Mouse (Mus musculus) neural tube, embryonic 14.5 days (tissue): ENCODE measurements around the gene Agpat3. TPM values are rescaled to one million over a fixed set of nuclear protein-coding genes. Genes with fewer than 3 reads are reported as not detected.

ENCODE experiments used
- ATAC-seq: fragments of 200-750 bp; cut with Nextera tagmentation; 2 replicates; pipeline ENCODE4 v1.8.0; 2017; ENCODE audit warnings: low read depth, mild to moderate bottlenecking, moderate TSS enrichment, moderate library complexity
- H3K27ac ChIP-seq: fragments of 300-500 bp; sonication (generic); 2 replicates; pipeline ENCODE4 v1.5.1; 2014; ENCODE audit warnings: low read depth, mild to moderate bottlenecking, control low read depth, low read length, moderate library complexity, mixed read lengths
- H3K27me3 ChIP-seq: fragments of 300-500 bp; sonication (generic); 2 replicates; pipeline ENCODE4 v1.6.1; 2014; ENCODE audit warnings: low read length; ENCODE audit not compliant: control insufficient read depth, insufficient read depth
- H3K36me3 ChIP-seq: fragments of 300-500 bp; sonication (generic); 2 replicates; pipeline ENCODE4 v1.6.1; 2014; ENCODE audit warnings: low read length, mixed read lengths; ENCODE audit not compliant: control insufficient read depth, insufficient read depth
- H3K4me1 ChIP-seq: fragments of 300-500 bp; sonication (generic); 2 replicates; pipeline ENCODE4 v1.6.1; 2014; ENCODE audit warnings: low read length; ENCODE audit not compliant: control insufficient read depth, insufficient read depth
- H3K4me2 ChIP-seq: fragments of 300-500 bp; sonication (generic); 2 replicates; pipeline ENCODE4 v1.6.1; 2014; ENCODE audit warnings: mild to moderate bottlenecking, low read depth, low read length, control low read depth
- H3K4me3 ChIP-seq: fragments of 300-500 bp; sonication (generic); 2 replicates; pipeline ENCODE4 v1.5.1; 2014; ENCODE audit warnings: low read depth, low read length, control low read depth, mixed read lengths
- H3K9ac ChIP-seq: fragments of 300-500 bp; sonication (generic); replicated peaks from 2 replicates; pipeline ENCODE4 v1.6.1; 2014; ENCODE audit warnings: low read depth, mild to moderate bottlenecking, control low read depth, low read length, mixed read lengths
- H3K9me3 ChIP-seq: fragments of 300-500 bp; sonication (generic); 2 replicates; pipeline ENCODE4 v1.6.1; 2016; ENCODE audit warnings: low read length; ENCODE audit not compliant: control insufficient read depth
- WGBS: fragments of 180-500 bp; shearing (Covaris S2); extraction: QIAGEN DNeasy Blood & Tissue Kit; methylation state at CpG from one replicate; pipeline ENCODE4 v1.1.7; 2014; 5-methylcytosine and 5-hydroxymethylcytosine counted together
- polyA plus RNA-seq: library from polyadenylated mRNA; unstranded; fragments of >200 nt; fragmentation: Nextera tagmentation; extraction: Ambion mirVana; gene quantifications from 2 replicates; pipeline ENCODE4 v1.2.1, GENCODE M21; 2014

Agpat3 gene
- polyA plus RNA-seq, 1 experiment from 2014 or later: 89.5 TPM

- Histone ChIP-seq H3K27ac (no peak overlapping the region), H3K4me1 (no peaks in the 10 kb centered on the region), H3K4me2 (no peak overlapping the region), H3K27me3 (no peaks in the 10 kb centered on the region), H3K4me3 (no peak overlapping the region), H3K9ac (no peak overlapping the region), H3K36me3 (peaks cover 15% of the 10 kb centered on the region; the same call in 1 of the 2 replicates), H3K9me3 (no peaks in the 10 kb centered on the region)
- WGBS: 39% methylated on average over 9 of the region's 9 CpGs
- ATAC-seq: no peak
Observed at GRCm38 (mm10) chr10:78272932-78273331, 79.4 kb downstream of the Agpat3 start.

- H3K27me3 ChIP-seq: no peaks in the 10 kb centered on the region
- no peak overlapping the region for H3K27ac ChIP-seq
- no peaks in the 10 kb centered on the region for H3K36me3 ChIP-seq
- H3K4me3 ChIP-seq: no peak overlapping the region
- 69% methylated on average over 3 of the region's 3 CpGs for WGBS
- ATAC-seq: no peak
- H3K9ac ChIP-seq: no peak overlapping the region
- no peaks in the 10 kb centered on the region for H3K4me1 ChIP-seq
- no peak overlapping the region for H3K4me2 ChIP-seq
- no peaks in the 10 kb centered on the region for H3K9me3 ChIP-seq
Observed at GRCm38 (mm10) chr10:78265881-78266280, 86.4 kb downstream of the Agpat3 start.

GRCm38 (mm10) chr10:78264735-78265134 lies 87.6 kb downstream of the Agpat3 start:
- no peaks in the 10 kb centered on the region for H3K9me3 ChIP-seq
- no peak overlapping the region for H3K4me2 ChIP-seq
- H3K9ac ChIP-seq: no peak overlapping the region
- H3K27me3 ChIP-seq: no peaks in the 10 kb centered on the region
- no peak overlapping the region for H3K4me3 ChIP-seq
- H3K36me3 ChIP-seq: no peaks in the 10 kb centered on the region
- no peaks in the 10 kb centered on the region for H3K4me1 ChIP-seq
- no peak overlapping the region for H3K27ac ChIP-seq
- WGBS: 84% methylated on average over 3 of the region's 3 CpGs
- ATAC-seq: no peak

- Histone ChIP-seq H3K9ac (no peak overlapping the region), H3K36me3 (no peaks in the 10 kb centered on the region), H3K4me3 (no peak overlapping the region), H3K27me3 (no peaks in the 10 kb centered on the region), H3K4me1 (no peaks in the 10 kb centered on the region), H3K27ac (no peak overlapping the region), H3K9me3 (no peaks in the 10 kb centered on the region), H3K4me2 (no peak overlapping the region)
- 73% methylated on average over 7 of the region's 7 CpGs for WGBS
- ATAC-seq: no peak
Observed at GRCm38 (mm10) chr10:78260916-78261650, 91.2 kb downstream of the Agpat3 start.

GRCm38 (mm10) chr10:78260322-78260721 lies 92.0 kb downstream of the Agpat3 start:
- no peak for ATAC-seq
- Histone ChIP-seq H3K4me3 (no peak overlapping the region), H3K4me1 (no peaks in the 10 kb centered on the region), H3K9ac (no peak overlapping the region), H3K27ac (no peak overlapping the region), H3K4me2 (no peak overlapping the region), H3K9me3 (no peaks in the 10 kb centered on the region), H3K36me3 (no peaks in the 10 kb centered on the region), H3K27me3 (no peaks in the 10 kb centered on the region)
- 27% methylated on average over 5 of the region's 5 CpGs for WGBS

GRCm38 (mm10) chr10:78259702-78260101 lies 92.6 kb downstream of the Agpat3 start:
- Histone ChIP-seq H3K4me2 (no peak overlapping the region), H3K9me3 (no peaks in the 10 kb centered on the region), H3K27me3 (no peaks in the 10 kb centered on the region), H3K36me3 (no peaks in the 10 kb centered on the region), H3K9ac (no peak overlapping the region), H3K4me1 (no peaks in the 10 kb centered on the region), H3K27ac (no peak overlapping the region), H3K4me3 (no peak overlapping the region)
- 59% methylated on average over 6 of the region's 6 CpGs for WGBS
- no peak for ATAC-seq

- no peak overlapping the region for H3K4me2 ChIP-seq
- H3K4me3 ChIP-seq: no peak overlapping the region
- H3K27ac ChIP-seq: no peak overlapping the region
- WGBS: 80% methylated on average over 5 of the region's 5 CpGs
- H3K9ac ChIP-seq: no peak overlapping the region
- no peak for ATAC-seq
- H3K27me3 ChIP-seq: no peaks in the 10 kb centered on the region
- H3K9me3 ChIP-seq: no peaks in the 10 kb centered on the region
- no peaks in the 10 kb centered on the region for H3K4me1 ChIP-seq
- no peaks in the 10 kb centered on the region for H3K36me3 ChIP-seq
Observed at GRCm38 (mm10) chr10:78259230-78259629, 93.1 kb downstream of the Agpat3 start.

GRCm38 (mm10) chr10:78258142-78258675 lies 94.1 kb downstream of the Agpat3 start:
- Histone ChIP-seq H3K4me3 (no peak overlapping the region), H3K9ac (no peak overlapping the region), H3K36me3 (no peaks in the 10 kb centered on the region), H3K4me1 (no peaks in the 10 kb centered on the region), H3K27ac (no peak overlapping the region), H3K4me2 (no peak overlapping the region), H3K9me3 (no peaks in the 10 kb centered on the region), H3K27me3 (no peaks in the 10 kb centered on the region)
- 74% methylated on average over 6 of the region's 6 CpGs for WGBS
- ATAC-seq: no peak

- no peak for ATAC-seq
Observed at GRCm38 (mm10) chr10:78255646-78256059, 96.6 kb downstream of the Agpat3 start.

More at GRCm38 (mm10) chr10:78255646-78256059, 96.6 kb downstream of the Agpat3 start:
- H3K4me3 ChIP-seq: no peak overlapping the region
- no peaks in the 10 kb centered on the region for H3K4me1 ChIP-seq
- 71% methylated on average over 4 of the region's 4 CpGs for WGBS
- H3K9ac ChIP-seq: no peak overlapping the region
- H3K36me3 ChIP-seq: no peaks in the 10 kb centered on the region
- no peaks in the 10 kb centered on the region for H3K9me3 ChIP-seq
- H3K27ac ChIP-seq: no peak overlapping the region
- no peak overlapping the region for H3K4me2 ChIP-seq
- H3K27me3 ChIP-seq: no peaks in the 10 kb centered on the region
